In the genomic region with DNA sequence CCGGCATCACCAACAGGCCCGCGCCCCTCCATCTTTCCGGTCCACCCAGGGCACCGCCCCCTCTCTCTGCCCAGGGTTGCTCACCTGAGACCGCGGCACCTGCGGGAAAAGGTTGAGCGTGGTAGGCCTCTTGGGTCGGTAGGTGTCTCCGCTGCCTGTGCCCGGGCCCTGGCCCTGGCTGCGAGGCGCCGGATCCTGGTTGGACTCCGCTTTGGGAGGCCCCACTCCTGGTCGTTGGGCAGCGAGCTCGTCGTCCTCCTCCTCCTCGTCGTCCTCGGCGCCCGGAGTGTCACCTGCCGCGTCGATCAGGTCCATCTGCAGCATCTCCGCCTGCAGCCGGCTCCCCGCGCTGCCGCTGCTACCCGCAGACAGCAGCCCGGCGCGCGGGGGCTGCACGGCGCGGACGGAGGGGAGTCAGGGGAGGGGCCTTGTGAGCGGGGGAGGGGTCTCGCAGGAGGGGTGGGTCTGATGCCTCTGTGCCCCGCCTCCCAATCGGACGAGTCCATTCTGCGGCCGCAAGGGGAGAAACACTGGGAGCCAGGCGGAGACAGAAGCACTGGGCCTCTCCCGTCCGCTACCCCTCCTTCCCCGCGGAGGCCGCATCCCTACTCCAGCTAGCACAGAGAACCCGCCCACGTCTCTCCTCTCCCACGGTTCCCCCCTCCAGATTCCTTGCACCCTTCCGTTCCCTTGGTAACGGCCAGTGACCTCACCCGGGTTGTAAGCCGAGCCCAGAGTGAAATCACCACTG, we compare ENCODE assay signal across 8 mouse cellular contexts. TPM values are rescaled to one million over a fixed set of nuclear protein-coding genes. Genes with fewer than 3 reads are reported as not detected.
A peak's percentile ranks its signal among the peaks of the same experiment; 100 is the strongest.
DNase-seq lines count a peak whose midpoint lies in the region; ATAC-seq lines count a peak whose summit lies in the region.

No protein-coding gene starts in this region.

- peak overlapping the region; percentile 95 for H3K27ac ChIP-seq in hindbrain, embryonic 15.5 days (replicated peaks)

- no peaks in the 10 kb centered on the region for H3K9me3 ChIP-seq in hindbrain, embryonic 15.5 days

- under 1% methylated on average over 58 of the region's 62 CpGs for WGBS in hindbrain, embryonic 15.5 days

- peak overlapping the region; percentile 72 for H3K4me3 ChIP-seq in hindbrain, embryonic 15.5 days

- peaks cover 33% of the 10 kb centered on the region for H3K36me3 ChIP-seq in hindbrain, embryonic 15.5 days

- H3K9ac ChIP-seq in hindbrain, embryonic 15.5 days, result peak overlapping the region; percentile 87

- H3K4me1 ChIP-seq in hindbrain, embryonic 15.5 days (replicated peaks), result peaks cover 62% of the 10 kb centered on the region

- peak overlapping the region; percentile 90 for H3K4me2 ChIP-seq in hindbrain, embryonic 15.5 days

- H3K27me3 ChIP-seq in hindbrain, embryonic 15.5 days, result no peaks in the 10 kb centered on the region

- peak; percentile 99 for DNase-seq in R1 (ENCODE audit: low read depth, low spot score)
- peak; percentile 83 to 90 for DNase-seq in cerebellum, postnatal 25 days
- DNase-seq in gastrocnemius, adult 18-20 months (ENCODE audit: low spot score), result peak; percentile 70
- DNase-seq in layer of hippocampus, postnatal 36 days, result peak; percentile 89 to 94
- DNase-seq in lung, postnatal 14 days, result peak; percentile 75
- peak; percentile 92 to 94 for DNase-seq in right cerebral cortex, adult 2 months (ENCODE audit: low spot score in 2 of 2)
- DNase-seq in urinary bladder, postnatal 4 days (ENCODE audit: low spot score in 2 of 2), result peak; percentile 85 to 87

- peak; percentile 92 for ATAC-seq in hindbrain, embryonic 15.5 days (ENCODE audit: low FRiP score, low read depth)

RNA-seq across cellular contexts. Expression of a gene that starts 6.7 kb away (rescaled TPM):
- under 1 TPM; 0.66 to 0.73 TPM for total RNA-seq in gastrocnemius, adult 18-20 months (2021)
- polyA plus RNA-seq in hindbrain, embryonic 15.5 days (2015; fragmentation: Nextera tagmentation; extraction: Ambion mirVana), result 7.8 and 8.8 TPM in 2 replicates
- total RNA-seq in layer of hippocampus, postnatal 36 days (2021), result 1 to 10 TPM; 3.8 to 6.4 TPM

RNA-seq across cellular contexts. Expression of a gene that starts 12.0 kb away (rescaled TPM):
- total RNA-seq in gastrocnemius, adult 18-20 months (2021), result 1 to 10 TPM; 2.8 to 2.9 TPM
- polyA plus RNA-seq in hindbrain, embryonic 15.5 days (2015; fragmentation: Nextera tagmentation; extraction: Ambion mirVana), result 162 and 178 TPM in 2 replicates
- total RNA-seq in layer of hippocampus, postnatal 36 days (2021), result 100 to 1,000 TPM; 336 to 345 TPM

RNA-seq across cellular contexts. Expression of a gene that starts 14.4 kb away (rescaled TPM):
- total RNA-seq in gastrocnemius, adult 18-20 months (2021), result under 1 TPM in 1 of 2 experiments, not detected in 1; 0.57 TPM
- polyA plus RNA-seq in hindbrain, embryonic 15.5 days (2015; fragmentation: Nextera tagmentation; extraction: Ambion mirVana), result 1.5 TPM in 2 replicates
- under 1 TPM in 1 of 2 experiments, not detected in 1; 0.81 TPM for total RNA-seq in layer of hippocampus, postnatal 36 days (2021)

RNA-seq across cellular contexts. Expression of a gene that starts 14.6 kb away (rescaled TPM):
- total RNA-seq in gastrocnemius, adult 18-20 months (2021), result 10 to 100 TPM; 18.6 to 20.0 TPM
- polyA plus RNA-seq in hindbrain, embryonic 15.5 days (2015; fragmentation: Nextera tagmentation; extraction: Ambion mirVana), result 37.3 and 40.1 TPM in 2 replicates
- total RNA-seq in layer of hippocampus, postnatal 36 days (2021), result 10 to 100 TPM; 32.5 to 39.0 TPM

RNA-seq across cellular contexts. Expression of a gene that starts 44.8 kb away (rescaled TPM):
- 10 to 100 TPM; 18.5 to 21.2 TPM for total RNA-seq in gastrocnemius, adult 18-20 months (2021)
- polyA plus RNA-seq in hindbrain, embryonic 15.5 days (2015; fragmentation: Nextera tagmentation; extraction: Ambion mirVana), result 41.1 and 47.9 TPM in 2 replicates
- total RNA-seq in layer of hippocampus, postnatal 36 days (2021), result 100 to 1,000 TPM in 1 of 2 experiments, 10 to 100 TPM in 1; 93.7 to 101 TPM

Comparison
In these comparisons a context has a peak if more than half of its experiments do, and no peak if none do; other contexts are left out.
1. Peak in every context shown above with its lines: DNase-seq, ATAC-seq, H3K4me3 ChIP-seq and H3K27ac ChIP-seq.
2. RNA of a gene that starts 12.0 kb away (total RNA-seq): 336 to 345 TPM in layer of hippocampus, postnatal 36 days; 2.8 to 2.9 TPM in gastrocnemius, adult 18-20 months; every median in the first group is over 10 times any median in the second.